Mouse (Mus musculus): ENCODE results near the gene Gm28035. TPM values are rescaled to one million over a fixed set of nuclear protein-coding genes. Genes with fewer than 3 reads are reported as not detected.

The Gm28035 gene
- polyA plus RNA-seq, 1 experiment from 2014 or later: 0.19 TPM

GRCm38 (mm10) chr2:30239777-30240176 is 590 bp upstream of the Gm28035 start:
- Histone ChIP-seq H3K27me3 (replicated peaks) (no peaks in the 10 kb centered on the region), H3K4me2 (peak overlapping the region; percentile 91), H3K9ac (peak overlapping the region; percentile 96), H3K4me1 (peaks cover 66% of the 10 kb centered on the region), H3K36me3 (peaks cover 42% of the 10 kb centered on the region), H3K9me3 (no peaks in the 10 kb centered on the region), H3K27ac (replicated peaks) (peak overlapping the region; percentile 96), H3K4me3 (peak overlapping the region; percentile 86)
- 20% methylated on average over 4 of the region's 4 CpGs for WGBS
- ATAC-seq (ENCODE audit: extremely low read depth, insufficient number of reproducible peaks, low FRiP score, low TSS enrichment): 0 out of 2 replicates have a peak, but pooled peaks have one; percentile 1

DNA sequence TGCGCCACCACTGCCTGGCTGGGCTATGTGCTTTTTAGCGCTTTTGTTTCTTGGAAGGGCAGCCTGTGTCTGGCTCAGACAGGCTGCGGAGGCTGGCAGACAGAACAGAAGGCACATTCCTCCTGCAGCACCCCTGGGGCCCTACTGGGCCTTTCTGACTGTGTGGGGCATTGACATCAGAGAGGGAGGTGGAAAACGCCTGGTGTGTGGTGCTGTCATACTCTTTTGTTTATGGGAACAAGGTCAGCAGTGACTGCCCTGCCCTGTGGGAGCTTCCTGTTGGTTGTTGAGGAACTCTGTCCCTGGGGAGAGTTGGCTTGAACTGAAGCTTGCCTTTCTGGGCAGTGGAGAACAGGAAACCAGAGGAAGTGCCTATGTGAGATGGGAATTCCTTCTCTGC is 2.1 kb downstream of the Gm28035 start:
- no peak overlapping the region for H3K4me3 ChIP-seq
- peak overlapping the region; percentile 28; the same call in 1 of the 2 replicates for H3K9ac ChIP-seq
- no peaks in the 10 kb centered on the region for H3K9me3 ChIP-seq
- H3K27ac ChIP-seq (replicated peaks): peak overlapping the region; percentile 80
- ATAC-seq (ENCODE audit: extremely low read depth, insufficient number of reproducible peaks, low FRiP score, low TSS enrichment): no peak
- peaks cover 58% of the 10 kb centered on the region for H3K4me1 ChIP-seq
- H3K4me2 ChIP-seq: peak overlapping the region; percentile 13; the same call in 1 of the 2 replicates
- H3K36me3 ChIP-seq: peaks cover 64% of the 10 kb centered on the region
- H3K27me3 ChIP-seq (replicated peaks): no peaks in the 10 kb centered on the region
- 37% methylated on average over 4 of the region's 4 CpGs for WGBS

DNA sequence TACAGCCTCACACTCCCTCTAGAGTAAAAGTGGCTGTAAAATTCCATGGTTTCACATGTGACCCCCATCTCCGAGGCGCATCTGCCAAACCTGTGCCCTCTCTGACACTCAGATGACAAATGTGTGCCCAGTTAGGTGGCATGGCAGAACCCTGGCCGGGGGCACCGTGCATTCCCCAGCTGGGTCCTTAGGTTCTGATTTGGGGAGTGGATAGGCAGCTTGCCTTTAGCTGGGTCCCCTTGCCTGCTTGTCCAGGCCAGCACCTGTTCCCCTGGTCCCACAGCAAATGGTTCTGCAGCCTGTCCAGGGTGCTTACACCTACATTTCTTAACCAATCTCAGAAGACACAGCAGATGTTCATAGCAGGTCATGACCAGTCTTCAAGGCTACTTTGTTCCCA is 3.0 kb downstream of the Gm28035 start:
- no peak overlapping the region for H3K4me3 ChIP-seq
- H3K9ac ChIP-seq: 0 out of 2 replicates have a peak overlapping the region, but pooled peaks have one; percentile 37
- no peak for ATAC-seq (ENCODE audit: extremely low read depth, insufficient number of reproducible peaks, low FRiP score, low TSS enrichment)
- H3K4me1 ChIP-seq: peaks cover 56% of the 10 kb centered on the region
- 0 out of 2 replicates have a peak overlapping the region, but pooled peaks have one; percentile 80 for H3K27ac ChIP-seq (replicated peaks)
- no peaks in the 10 kb centered on the region for H3K27me3 ChIP-seq (replicated peaks)
- H3K36me3 ChIP-seq: peaks cover 72% of the 10 kb centered on the region
- H3K4me2 ChIP-seq: no peak overlapping the region
- H3K9me3 ChIP-seq: no peaks in the 10 kb centered on the region
- WGBS: 91% methylated on average over 4 of the region's 4 CpGs

DNA sequence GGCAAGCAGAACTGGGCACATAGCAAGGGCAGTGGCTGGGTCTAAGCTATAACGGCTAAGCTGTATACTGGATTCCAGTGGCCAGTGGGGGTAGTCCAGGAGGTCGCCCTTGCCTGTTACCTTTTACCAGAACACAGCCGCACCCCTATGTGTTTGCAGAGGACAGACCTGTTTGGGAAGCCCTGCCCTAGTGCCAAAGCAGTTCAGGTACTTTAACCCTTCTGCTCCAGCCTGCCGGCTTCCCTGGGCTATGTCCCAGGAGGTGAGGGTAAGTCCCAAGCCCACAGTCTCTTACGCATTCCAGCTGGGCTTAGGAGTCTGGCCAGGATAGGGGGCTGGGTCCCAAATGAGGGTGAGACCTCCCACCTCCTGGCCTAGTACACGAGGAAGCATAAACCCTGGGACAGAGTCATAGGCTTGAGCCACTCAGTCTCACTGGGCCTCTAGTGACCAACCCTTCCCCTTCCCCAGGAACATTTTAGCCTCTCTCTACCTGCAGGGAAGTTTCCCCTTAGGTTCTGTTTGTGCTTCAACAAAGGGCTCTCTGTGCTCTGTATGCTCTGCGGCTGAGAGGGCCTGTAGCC is 4.3 kb downstream of the Gm28035 start:
- no peaks in the 10 kb centered on the region for H3K9me3 ChIP-seq
- no peak for ATAC-seq (ENCODE audit: extremely low read depth, insufficient number of reproducible peaks, low FRiP score, low TSS enrichment)
- H3K4me2 ChIP-seq: no peak overlapping the region
- no peaks in the 10 kb centered on the region for H3K27me3 ChIP-seq (replicated peaks)
- H3K36me3 ChIP-seq: peaks cover 85% of the 10 kb centered on the region
- no peak overlapping the region for H3K27ac ChIP-seq (replicated peaks)
- no peak overlapping the region for H3K9ac ChIP-seq
- no peak overlapping the region for H3K4me3 ChIP-seq
- 72% methylated on average over 7 of the region's 7 CpGs for WGBS
- peaks cover 43% of the 10 kb centered on the region for H3K4me1 ChIP-seq

DNA sequence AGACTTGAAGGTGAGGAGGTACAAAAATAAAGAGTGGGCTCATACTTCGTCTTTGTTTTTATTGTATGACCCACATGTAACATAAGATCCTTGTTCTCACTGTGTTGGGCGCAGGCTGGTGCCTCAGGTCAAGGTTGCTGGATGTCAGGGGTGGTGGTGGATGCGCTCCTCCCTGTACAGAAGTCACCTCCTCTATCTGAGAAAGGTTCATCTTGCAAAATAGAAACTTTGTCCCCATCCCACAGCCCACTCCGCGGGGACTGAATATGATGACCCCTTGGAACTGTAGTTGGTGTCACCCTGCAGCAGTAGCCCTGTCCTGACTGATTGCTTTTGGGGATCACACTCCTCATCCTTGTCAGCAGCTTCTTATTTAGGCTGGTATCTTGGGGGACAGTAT is 6.7 kb downstream of the Gm28035 start:
- WGBS: 87% methylated on average over 5 of the region's 5 CpGs
- H3K9ac ChIP-seq: no peak overlapping the region
- no peaks in the 10 kb centered on the region for H3K27me3 ChIP-seq (replicated peaks)
- peaks cover 39% of the 10 kb centered on the region for H3K4me1 ChIP-seq
- no peak overlapping the region for H3K27ac ChIP-seq (replicated peaks)
- no peak for ATAC-seq (ENCODE audit: extremely low read depth, insufficient number of reproducible peaks, low FRiP score, low TSS enrichment)
- H3K4me3 ChIP-seq: no peak overlapping the region
- no peak overlapping the region for H3K4me2 ChIP-seq
- H3K9me3 ChIP-seq: no peaks in the 10 kb centered on the region
- H3K36me3 ChIP-seq: peaks cover 83% of the 10 kb centered on the region

- 64% methylated on average over 4 of the region's 4 CpGs for WGBS
- Histone ChIP-seq H3K4me1 (peaks cover 39% of the 10 kb centered on the region), H3K9me3 (no peaks in the 10 kb centered on the region), H3K36me3 (peaks cover 82% of the 10 kb centered on the region), H3K4me3 (no peak overlapping the region), H3K4me2 (no peak overlapping the region), H3K27ac (replicated peaks) (no peak overlapping the region), H3K27me3 (replicated peaks) (no peaks in the 10 kb centered on the region), H3K9ac (no peak overlapping the region)
- ATAC-seq (ENCODE audit: extremely low read depth, insufficient number of reproducible peaks, low FRiP score, low TSS enrichment): no peak
These were observed 7.3 kb downstream of the Gm28035 start for GRCm38 (mm10) chr2:30247681-30248080.

DNA sequence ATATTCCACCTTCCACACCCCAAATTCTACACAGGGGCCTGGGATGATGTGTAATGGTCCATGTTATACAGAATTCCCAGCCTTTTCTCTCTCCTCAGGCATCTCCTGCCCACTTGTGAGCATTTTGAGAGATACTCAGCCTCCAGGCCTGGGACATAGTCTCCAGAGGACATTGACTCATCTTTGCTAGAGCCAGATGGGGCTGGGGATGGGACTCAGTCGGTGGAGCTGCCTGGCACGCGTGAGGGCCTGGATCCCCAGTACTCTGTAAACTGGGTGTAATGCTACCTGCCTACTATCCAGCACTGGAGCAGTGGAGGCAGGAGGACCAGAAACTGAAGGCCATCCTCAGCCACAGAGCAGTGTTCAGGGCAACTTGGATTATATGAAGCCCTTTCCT is 8.8 kb downstream of the Gm28035 start:
- Histone ChIP-seq H3K4me3 (no peak overlapping the region), H3K9ac (no peak overlapping the region), H3K36me3 (peaks cover 77% of the 10 kb centered on the region), H3K4me1 (peaks cover 36% of the 10 kb centered on the region), H3K27ac (replicated peaks) (no peak overlapping the region), H3K4me2 (no peak overlapping the region), H3K9me3 (no peaks in the 10 kb centered on the region), H3K27me3 (replicated peaks) (no peaks in the 10 kb centered on the region)
- WGBS: 94% methylated on average over 3 of the region's 3 CpGs
- ATAC-seq (ENCODE audit: extremely low read depth, insufficient number of reproducible peaks, low FRiP score, low TSS enrichment): no peak

DNA sequence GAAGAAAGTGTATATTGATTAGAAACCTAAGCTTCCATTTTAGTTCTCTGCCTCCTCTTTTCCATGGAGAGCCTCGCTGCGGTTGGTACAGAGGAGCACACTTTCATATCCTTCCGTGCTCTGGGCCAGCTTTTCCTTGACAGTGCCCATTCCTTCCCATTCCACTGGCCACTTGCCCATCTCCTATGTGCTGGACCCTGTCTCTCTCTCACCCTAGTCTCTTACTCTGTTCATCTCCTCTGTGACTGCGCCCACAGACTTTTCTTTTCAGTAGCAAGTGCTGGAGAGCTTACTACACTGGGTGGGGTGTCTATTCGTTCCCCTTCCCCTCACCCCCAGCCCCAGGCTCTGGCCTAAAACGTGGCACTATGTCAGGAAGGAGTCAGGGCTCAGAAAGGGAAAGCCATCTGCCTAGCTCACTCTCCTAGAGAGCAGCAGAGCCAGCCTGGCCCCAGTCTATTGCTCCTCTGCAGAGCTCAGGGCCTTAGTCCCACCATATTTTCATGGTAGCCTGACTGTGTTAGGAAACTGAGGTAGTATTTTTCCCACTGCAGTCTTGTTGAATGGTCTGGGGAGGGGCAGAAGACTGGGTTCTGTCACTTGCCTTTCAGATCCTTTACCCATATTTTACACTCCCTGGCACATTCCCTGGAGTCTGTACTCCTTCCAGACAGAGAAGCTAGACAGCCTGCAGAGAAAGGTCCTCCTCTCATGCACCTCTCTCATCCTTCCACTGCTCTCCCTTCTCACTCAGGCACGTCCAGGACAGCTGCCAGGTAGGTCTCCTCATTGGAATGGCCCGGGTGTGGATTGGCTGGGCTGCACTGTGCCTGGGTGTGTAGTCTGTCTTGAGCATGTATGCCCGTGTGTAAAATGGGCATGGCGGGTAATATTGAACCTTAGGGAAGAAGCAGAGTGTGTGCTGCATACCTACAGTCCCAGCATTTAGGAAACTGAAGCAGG is 10.1 kb downstream of the Gm28035 start:
- peaks cover 78% of the 10 kb centered on the region for H3K36me3 ChIP-seq

DNA sequence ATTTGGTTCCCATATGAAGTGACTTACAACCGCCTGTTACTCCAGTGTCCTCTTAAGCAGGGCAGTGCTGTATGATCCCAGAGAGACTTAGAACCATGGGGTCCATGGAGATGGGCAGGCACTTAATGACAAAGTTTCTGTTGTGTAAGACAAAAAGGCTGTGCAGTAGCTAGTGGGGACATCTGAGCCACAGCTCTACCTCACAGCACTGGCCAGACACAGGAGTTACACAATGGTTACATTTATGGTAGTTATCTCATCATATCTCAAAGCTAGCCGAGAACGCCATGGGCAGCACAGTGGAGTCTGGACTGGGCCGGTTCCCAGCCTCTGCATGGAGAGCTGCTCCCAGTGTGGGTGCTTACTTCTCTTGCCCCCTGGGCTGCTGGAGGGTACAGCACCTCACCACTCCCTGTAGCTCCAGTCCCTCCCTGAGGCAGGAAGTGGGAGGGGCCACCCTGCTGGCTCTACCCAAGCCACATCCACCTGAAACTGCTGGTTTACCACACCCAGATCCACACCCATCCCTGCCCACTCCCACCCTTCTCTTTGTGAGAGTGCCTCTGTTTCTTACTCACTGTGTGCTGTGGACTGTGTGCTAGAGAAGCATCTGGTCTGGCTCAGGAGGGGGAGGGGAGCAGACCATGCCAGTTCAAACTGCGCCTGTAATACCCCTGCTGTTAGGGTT is 11.2 kb downstream of the Gm28035 start:
- peaks cover 80% of the 10 kb centered on the region for H3K36me3 ChIP-seq

More for the DNA sequence above, 10.1 kb downstream of the Gm28035 start:
- Histone ChIP-seq H3K9ac (0 out of 2 replicates have a peak overlapping the region, but pooled peaks have one; percentile 8), H3K27me3 (replicated peaks) (no peaks in the 10 kb centered on the region), H3K4me2 (no peak overlapping the region), H3K27ac (replicated peaks) (peak overlapping the region; percentile 60), H3K4me3 (no peak overlapping the region), H3K4me1 (peaks cover 35% of the 10 kb centered on the region), H3K9me3 (no peaks in the 10 kb centered on the region)
- no peak for ATAC-seq (ENCODE audit: extremely low read depth, insufficient number of reproducible peaks, low FRiP score, low TSS enrichment)
- WGBS: 83% methylated on average over 10 of the region's 10 CpGs

DNA sequence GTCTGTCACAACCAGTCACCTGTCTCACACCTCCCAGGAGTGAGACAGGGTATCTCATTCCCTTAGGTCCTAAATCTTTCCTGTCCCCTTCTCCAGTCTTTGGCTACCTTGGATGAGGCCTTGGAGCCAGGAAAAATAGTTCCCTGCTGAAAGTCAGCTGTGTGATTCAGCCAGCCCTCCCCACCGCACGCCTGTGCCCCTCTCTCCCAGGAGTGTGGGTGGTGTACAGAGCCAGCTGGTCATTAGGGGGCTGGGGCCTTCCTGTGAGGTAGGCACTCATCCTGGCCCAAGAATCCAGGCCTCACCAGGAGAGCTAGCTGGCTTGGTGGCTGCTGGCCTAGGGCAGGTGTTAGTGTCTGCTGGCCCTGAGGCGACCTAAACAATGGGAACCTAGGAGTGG is 12.2 kb downstream of the Gm28035 start:
- Histone ChIP-seq H3K4me1 (peaks cover 38% of the 10 kb centered on the region), H3K27me3 (replicated peaks) (no peaks in the 10 kb centered on the region), H3K4me3 (no peak overlapping the region), H3K4me2 (no peak overlapping the region), H3K27ac (replicated peaks) (peak overlapping the region; percentile 60), H3K36me3 (peaks cover 82% of the 10 kb centered on the region), H3K9me3 (no peaks in the 10 kb centered on the region), H3K9ac (peak overlapping the region; percentile 28; the same call in 1 of the 2 replicates)
- 85% methylated on average over 3 of the region's 3 CpGs for WGBS
- no peak for ATAC-seq (ENCODE audit: extremely low read depth, insufficient number of reproducible peaks, low FRiP score, low TSS enrichment)

More for the DNA sequence above, 11.2 kb downstream of the Gm28035 start:
- H3K9ac ChIP-seq: peak overlapping the region; percentile 1
- no peaks in the 10 kb centered on the region for H3K9me3 ChIP-seq
- H3K4me3 ChIP-seq: no peak overlapping the region
- 55% methylated on average over 5 of the region's 5 CpGs for WGBS
- ATAC-seq (ENCODE audit: extremely low read depth, insufficient number of reproducible peaks, low FRiP score, low TSS enrichment): 0 out of 2 replicates have a peak, but pooled peaks have one; percentile 14
- no peaks in the 10 kb centered on the region for H3K27me3 ChIP-seq (replicated peaks)
- H3K27ac ChIP-seq (replicated peaks): peak overlapping the region; percentile 60
- H3K4me1 ChIP-seq: peaks cover 32% of the 10 kb centered on the region
- H3K4me2 ChIP-seq: no peak overlapping the region

DNA sequence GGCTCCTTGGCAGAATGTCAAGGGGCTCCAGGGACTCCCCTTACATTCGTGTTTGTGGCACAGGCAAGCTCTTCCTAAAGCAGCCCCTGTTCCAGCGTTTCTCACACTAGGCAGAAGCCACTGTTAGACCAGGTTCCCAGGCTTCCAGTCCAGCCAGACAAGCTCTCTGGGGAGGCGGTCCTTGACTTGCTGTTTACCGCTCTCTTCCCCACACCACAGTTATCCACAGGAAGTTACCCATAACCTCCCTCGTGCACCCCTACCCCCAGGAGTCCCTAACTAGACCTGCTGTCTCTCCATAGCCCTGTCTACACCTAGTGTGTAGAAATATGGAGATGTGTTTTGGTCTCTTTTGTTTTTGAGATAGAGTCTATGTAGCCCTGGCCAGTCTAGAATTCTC is 13.4 kb downstream of the Gm28035 start:
- no peaks in the 10 kb centered on the region for H3K27me3 ChIP-seq (replicated peaks)
- H3K4me3 ChIP-seq: no peak overlapping the region
- no peak for ATAC-seq (ENCODE audit: extremely low read depth, insufficient number of reproducible peaks, low FRiP score, low TSS enrichment)
- H3K27ac ChIP-seq (replicated peaks): no peak overlapping the region
- H3K9me3 ChIP-seq: no peaks in the 10 kb centered on the region
- no peak overlapping the region for H3K4me2 ChIP-seq
- 72% methylated on average over 5 of the region's 5 CpGs for WGBS
- H3K9ac ChIP-seq: no peak overlapping the region
- peaks cover 84% of the 10 kb centered on the region for H3K36me3 ChIP-seq
- peaks cover 51% of the 10 kb centered on the region for H3K4me1 ChIP-seq
